In genomic region chr2:31115943-31116731, GRCm38 (mm10) we compare ENCODE assay signal across 9 mouse cellular contexts. TPM values are rescaled to one million over a fixed set of nuclear protein-coding genes. Genes with fewer than 3 reads are reported as not detected.
DNase-seq lines count a peak whose midpoint lies in the region; ATAC-seq and TF ChIP-seq lines count a peak whose summit lies in the region.
"Had no signal": no experiment of that assay in that cellular context is flagged by ENCODE, and none has a peak within 500 bp of the region (broad histone marks: within the 10 kb centered on the region; RNA-seq: fewer than 3 reads in every experiment).

No protein-coding gene starts in this region.

- peaks cover 11% of the 10 kb centered on the region for H3K4me1 ChIP-seq in lung, embryonic 16.5 days (replicated peaks; ENCODE audit: control insufficient read depth, insufficient read depth, low read length)
- H3K4me1 ChIP-seq in intestine, embryonic 15.5 days (replicated peaks) = peaks cover 25% of the 10 kb centered on the region
- H3K4me1 ChIP-seq in thymus, adult 2 months (replicated peaks; ENCODE audit: control insufficient read depth, insufficient read depth, low read length) = peaks cover 47% of the 10 kb centered on the region
- H3K4me1 ChIP-seq in stomach, postnatal 0 days (replicated peaks; ENCODE audit: control insufficient read depth, insufficient read depth) = no peaks in the 10 kb centered on the region; the same call in 1 of the 2 replicates

- TF ChIP-seq CTCF in thymus, adult 2 months (IDR thresholded peaks at IDR 0.05; ENCODE audit: borderline replicate concordance, control insufficient read depth, extremely low read depth, insufficient read depth, low read length, poor library complexity) = no peak
- TF ChIP-seq CTCF in stomach, postnatal 0 days (IDR thresholded peaks at IDR 0.05; ENCODE audit: low read depth) = no peak

- no peak for TF ChIP-seq EP300 in stomach, postnatal 0 days (optimal IDR thresholded peaks at IDR 0.05)

- no peak overlapping the region for H3K4me2 ChIP-seq in lung, embryonic 16.5 days (ENCODE audit: low read depth, low read length)
- H3K4me2 ChIP-seq in intestine, embryonic 15.5 days (replicated peaks) = no peak overlapping the region
- H3K4me2 ChIP-seq in stomach, postnatal 0 days (replicated peaks; ENCODE audit: low read depth) = no peak overlapping the region

- no peak for DNase-seq in lung, postnatal 25 days (ENCODE audit: low spot score)
- peak; percentile 51 for DNase-seq in brain, adult 2 months (ENCODE audit: low read depth, low spot score)
- DNase-seq in thymus, adult 2 months = peak; percentile 79
- DNase-seq in stomach, postnatal 0 days (ENCODE audit: low spot score) = no peak
- no peak for DNase-seq in adrenal gland, adult 8-10 months
- DNase-seq: kidney, adult 2 months had no signal

- H3K9ac ChIP-seq in lung, embryonic 16.5 days (ENCODE audit: low read length) = no peak overlapping the region
- no peak overlapping the region for H3K9ac ChIP-seq in intestine, embryonic 15.5 days
- no peak overlapping the region for H3K9ac ChIP-seq in stomach, postnatal 0 days (ENCODE audit: low read length)

- H3K27me3 ChIP-seq in lung, embryonic 16.5 days (ENCODE audit: control insufficient read depth, insufficient read depth, low read depth, low read length) = no peaks in the 10 kb centered on the region
- H3K27me3 ChIP-seq in intestine, embryonic 15.5 days (replicated peaks) = no peaks in the 10 kb centered on the region
- no peaks in the 10 kb centered on the region for H3K27me3 ChIP-seq in thymus, adult 2 months (ENCODE audit: control insufficient read depth, insufficient read depth, low read length)
- no peaks in the 10 kb centered on the region for H3K27me3 ChIP-seq in stomach, postnatal 0 days (ENCODE audit: control insufficient read depth, insufficient read depth, low read length)

- 58% methylated on average over 10 of the region's 10 CpGs for WGBS in lung, embryonic 16.5 days
- WGBS in intestine, embryonic 15.5 days = 46% methylated on average over 10 of the region's 10 CpGs
- 4% methylated on average over 10 of the region's 10 CpGs for WGBS in thymus, adult 2 months
- WGBS in stomach, postnatal 0 days = 68% methylated on average over 10 of the region's 10 CpGs

- no peak overlapping the region for H3K4me3 ChIP-seq in lung, embryonic 16.5 days (ENCODE audit: low read length)
- no peak overlapping the region for H3K4me3 ChIP-seq in intestine, embryonic 15.5 days (replicated peaks)
- H3K4me3 ChIP-seq in thymus, adult 2 months (ENCODE audit: control insufficient read depth, insufficient read depth, low read length) = peak overlapping the region; percentile 7; the same call in 1 of the 2 replicates
- no peak overlapping the region for H3K4me3 ChIP-seq in stomach, postnatal 0 days (ENCODE audit: low read depth, low read length)
- H3K4me3 ChIP-seq: myocyte had no signal

- H3K36me3 ChIP-seq in lung, embryonic 16.5 days (ENCODE audit: control insufficient read depth, insufficient read depth, low read length) = no peaks in the 10 kb centered on the region
- H3K36me3 ChIP-seq in intestine, embryonic 15.5 days = no peaks in the 10 kb centered on the region
- H3K36me3 ChIP-seq in thymus, adult 2 months (ENCODE audit: control insufficient read depth, insufficient read depth, low read length) = no peaks in the 10 kb centered on the region
- no peaks in the 10 kb centered on the region for H3K36me3 ChIP-seq in stomach, postnatal 0 days (ENCODE audit: control insufficient read depth, insufficient read depth, low read length)

- peak; percentile 37; the same call in 1 of the 2 replicates for ATAC-seq in lung, embryonic 16.5 days (ENCODE audit: low read depth)
- peak; percentile 53; the same call in 1 of the 2 replicates for ATAC-seq in intestine, embryonic 15.5 days
- ATAC-seq in stomach, postnatal 0 days (ENCODE audit: low FRiP score, low TSS enrichment) = no peak

- no peak for TF ChIP-seq POLR2A in thymus, adult 2 months (IDR thresholded peaks at IDR 0.05; ENCODE audit: control insufficient read depth, extremely low read depth, insufficient read depth, low read length, poor library complexity)

- no peaks in the 10 kb centered on the region for H3K9me3 ChIP-seq in lung, embryonic 16.5 days (ENCODE audit: control insufficient read depth, low read length)
- no peaks in the 10 kb centered on the region for H3K9me3 ChIP-seq in intestine, embryonic 15.5 days
- no peaks in the 10 kb centered on the region for H3K9me3 ChIP-seq in stomach, postnatal 0 days (ENCODE audit: control insufficient read depth, low read length)

- H3K27ac ChIP-seq in lung, embryonic 16.5 days (ENCODE audit: low read length) = no peak overlapping the region
- peak overlapping the region; percentile 54; the same call in 1 of the 2 replicates for H3K27ac ChIP-seq in intestine, embryonic 15.5 days
- peak overlapping the region; percentile 96 for H3K27ac ChIP-seq in thymus, adult 2 months (ENCODE audit: control insufficient read depth, insufficient read depth, low read length)
- no peak overlapping the region for H3K27ac ChIP-seq in stomach, postnatal 0 days (replicated peaks)

RNA-seq across cellular contexts. Expression of gene Fnbp1, which starts 25.7 kb away (rescaled TPM):
- 15.6 and 18.1 TPM in 2 replicates for polyA plus RNA-seq in lung, embryonic 16.5 days (2015; fragmentation: Nextera tagmentation; extraction: Ambion mirVana)
- polyA plus RNA-seq in intestine, embryonic 15.5 days (2015; fragmentation: Nextera tagmentation; extraction: Ambion mirVana) = 22.7 and 27.3 TPM in 2 replicates
- 148 and 160 TPM in 2 replicates for polyA plus RNA-seq in thymus, adult 2 months (2012; rRNA removed)
- 15.7 and 16.3 TPM in 2 replicates for polyA plus RNA-seq in stomach, postnatal 0 days (2015; fragmentation: Nextera tagmentation; extraction: Ambion mirVana)
- total RNA-seq in adrenal gland, adult 8-10 months (2022) = 10 to 100 TPM; 45.9 to 89.0 (median 70.6) TPM

RNA-seq across cellular contexts. Expression of gene Gpr107, which starts 36.0 kb away (rescaled TPM):
- polyA plus RNA-seq in lung, embryonic 16.5 days (2015; fragmentation: Nextera tagmentation; extraction: Ambion mirVana) = 32.2 and 34.3 TPM in 2 replicates
- 30.0 and 31.1 TPM in 2 replicates for polyA plus RNA-seq in intestine, embryonic 15.5 days (2015; fragmentation: Nextera tagmentation; extraction: Ambion mirVana)
- 33.2 and 34.6 TPM in 2 replicates for polyA plus RNA-seq in thymus, adult 2 months (2012; rRNA removed)
- 23.7 and 25.4 TPM in 2 replicates for polyA plus RNA-seq in stomach, postnatal 0 days (2015; fragmentation: Nextera tagmentation; extraction: Ambion mirVana)
- 10 to 100 TPM; 61.9 to 93.4 (median 75.7) TPM for total RNA-seq in adrenal gland, adult 8-10 months (2022)

Comparison
In these comparisons a context has a peak if more than half of its experiments do, and no peak if none do; other contexts are left out.
1. H3K27ac ChIP-seq: peak in intestine, embryonic 15.5 days (single experiment) and thymus, adult 2 months (single experiment); none in lung, embryonic 16.5 days (single experiment) and stomach, postnatal 0 days (single experiment).
2. DNase-seq: peak in brain, adult 2 months (single experiment) and thymus, adult 2 months (single experiment); none in lung, postnatal 25 days (single experiment), stomach, postnatal 0 days (single experiment) and adrenal gland, adult 8-10 months (single experiment).